Mouse (Mus musculus) bone marrow macrophage, adult 2 months (primary cell): ENCODE data around the gene Axin1. TPM values are rescaled to one million over a fixed set of nuclear protein-coding genes. Genes with fewer than 3 reads are reported as not detected.
A peak's percentile ranks its signal among the peaks of the same experiment; 100 is the strongest.

Source experiments
- H3K27ac ChIP-seq: 2 replicates; pipeline ENCODE4 v1.5.1; 2012; ENCODE audit warnings: low read depth, low read length; ENCODE audit not compliant: insufficient read depth
- H3K4me1 ChIP-seq: 2 replicates; pipeline ENCODE4 v1.6.1; 2012; ENCODE audit warnings: low read length; ENCODE audit not compliant: control insufficient read depth, insufficient read depth
- H3K4me3 ChIP-seq: 2 replicates; pipeline ENCODE4 v1.5.1; 2012; ENCODE audit warnings: mild to moderate bottlenecking, low read length, moderate library complexity; ENCODE audit not compliant: insufficient read depth
- CTCF ChIP-seq: IDR thresholded peaks from 2 replicates; pipeline ENCODE4 v1.5.1; 2012; ENCODE audit warnings: low read depth, mild to moderate bottlenecking, low read length, moderate library complexity
- POLR2A ChIP-seq: IDR thresholded peaks from 2 replicates; pipeline ENCODE4 v1.6.1; 2012; ENCODE audit warnings: mild to moderate bottlenecking, low read depth, low read length, borderline replicate concordance
- polyA plus RNA-seq: library from polyadenylated mRNA; stranded (reverse); fragments of >200 nt; gene quantifications from 2 replicates; pipeline ENCODE4 v1.2.4, GENCODE M21; 2012; ENCODE audit not compliant: missing spikeins, insufficient read depth, insufficient read length

The Axin1 gene
- polyA plus RNA-seq, 1 experiment, result 40.1 TPM

GRCm38 (mm10) chr17:26234386-26234785 lies 95.9 kb downstream of the Axin1 start:
- TF ChIP-seq CTCF (no peak), POLR2A (no peak)
- Histone ChIP-seq H3K4me1 (peaks cover 58% of the 10 kb centered on the region), H3K27ac (peak overlapping the region; percentile 97), H3K4me3 (no peak overlapping the region)

DNA sequence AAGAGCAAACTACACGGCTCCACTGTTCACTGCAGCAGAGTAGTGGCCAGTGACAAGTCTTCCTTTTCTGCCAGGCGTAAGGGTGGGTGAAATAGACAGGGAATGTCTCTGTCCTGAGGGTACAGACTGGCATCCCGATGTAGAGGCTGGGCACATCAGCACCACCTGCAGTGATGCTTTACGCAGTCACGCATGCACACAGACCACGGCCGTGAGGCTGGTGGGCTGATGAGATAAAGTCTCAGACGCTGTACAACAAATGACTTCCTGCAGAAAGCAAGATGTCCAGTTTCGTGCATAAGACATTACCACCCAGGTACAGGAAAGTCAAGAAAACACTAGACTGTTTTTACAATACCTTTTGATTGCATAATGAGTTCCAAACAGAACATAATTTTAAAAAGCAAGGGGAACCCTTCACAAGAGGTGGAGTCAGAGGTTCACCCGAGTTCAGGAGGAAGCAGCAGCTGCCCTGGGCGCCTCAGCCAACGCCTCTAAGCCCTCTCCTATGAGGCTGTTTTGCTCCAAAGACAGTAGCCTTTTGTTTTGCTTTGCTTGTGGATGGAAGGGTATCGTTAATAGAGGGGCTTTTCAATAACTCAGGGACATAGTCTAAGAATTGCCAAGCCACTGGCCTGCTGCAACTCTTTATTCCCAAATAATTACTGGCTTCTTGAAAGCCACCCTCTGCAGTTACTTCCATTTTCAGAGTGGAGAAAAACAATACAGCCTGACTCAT lies 96.8 kb downstream of the Axin1 start:
- no peak for TF ChIP-seq CTCF
- no peak for TF ChIP-seq POLR2A
- Histone ChIP-seq H3K27ac (peak overlapping the region; percentile 97), H3K4me3 (peak overlapping the region; percentile 28), H3K4me1 (peaks cover 55% of the 10 kb centered on the region)

DNA sequence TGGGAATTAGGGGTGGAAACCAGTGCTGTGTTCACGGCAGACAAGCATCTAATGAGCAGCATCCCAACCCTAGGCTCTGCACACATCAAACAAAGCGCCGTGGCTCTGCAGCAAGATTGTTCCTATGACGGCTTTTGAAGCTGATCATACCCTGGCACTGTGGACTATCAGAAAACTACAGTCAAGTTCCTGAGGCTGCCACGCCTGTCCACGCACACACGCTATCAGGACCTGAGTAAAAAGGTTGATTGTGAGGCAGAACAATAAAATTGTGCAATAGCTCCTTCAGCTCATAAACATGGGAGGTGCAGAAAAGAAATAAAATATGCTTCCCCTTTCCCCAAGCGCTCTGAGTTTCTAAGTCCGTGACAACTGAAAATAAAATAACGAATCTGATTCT lies 99.2 kb downstream of the Axin1 start:
- no peak overlapping the region for H3K4me3 ChIP-seq
- H3K27ac ChIP-seq, result peak overlapping the region; percentile 59
- peaks cover 52% of the 10 kb centered on the region for H3K4me1 ChIP-seq
- TF ChIP-seq CTCF (no peak), POLR2A (no peak)

- H3K4me3 ChIP-seq, result no peak overlapping the region
- no peak overlapping the region for H3K27ac ChIP-seq
- peaks cover 54% of the 10 kb centered on the region for H3K4me1 ChIP-seq
- TF ChIP-seq POLR2A (no peak), CTCF (no peak)
Observed at GRCm38 (mm10) chr17:26239551-26239950, 101.1 kb downstream of the Axin1 start.

- H3K4me1 ChIP-seq, result peaks cover 49% of the 10 kb centered on the region
- no peak for TF ChIP-seq CTCF
- TF ChIP-seq POLR2A, result no peak
Observed at GRCm38 (mm10) chr17:26240120-26240790, 101.8 kb downstream of the Axin1 start.

GRCm38 (mm10) chr17:26240990-26241389 lies 102.5 kb downstream of the Axin1 start:
- no peak for TF ChIP-seq POLR2A
- TF ChIP-seq CTCF, result no peak
- H3K4me3 ChIP-seq, result no peak overlapping the region
- H3K27ac ChIP-seq, result no peak overlapping the region
- peaks cover 45% of the 10 kb centered on the region for H3K4me1 ChIP-seq

More at GRCm38 (mm10) chr17:26240120-26240790, 101.8 kb downstream of the Axin1 start:
- H3K27ac ChIP-seq, result no peak overlapping the region
- H3K4me3 ChIP-seq, result no peak overlapping the region

GRCm38 (mm10) chr17:26243471-26244100 lies 105.1 kb downstream of the Axin1 start:
- TF ChIP-seq POLR2A, result no peak
- TF ChIP-seq CTCF, result peak; percentile 84
- Histone ChIP-seq H3K4me1 (peaks cover 23% of the 10 kb centered on the region), H3K4me3 (peak overlapping the region; percentile 68), H3K27ac (peak overlapping the region; percentile 57)

GRCm38 (mm10) chr17:26244101-26244841 lies 105.8 kb downstream of the Axin1 start, which contains the start of gene Fam234a:
Gene Fam234a (minus strand): TSS chr17:26244242.
- Histone ChIP-seq H3K27ac (peak within 1 kb of the TSS; percentile 69), H3K4me3 (peak within 1 kb of the TSS; percentile 68), H3K4me1 (peaks cover 23% of the 10 kb centered on the region)
- TF ChIP-seq CTCF (no peak), POLR2A (no peak)

Other genes starting within 250 kb of the Axin1 start
- 30.0 and 32.8 TPM in 2 replicates for gene Rab40c, start 219.0 kb upstream of the Axin1 start, polyA plus RNA-seq
- gene Pigq, start 193.8 kb upstream of the Axin1 start, polyA plus RNA-seq, result 51.1 and 53.4 TPM in 2 replicates
- gene Nhlrc4, start 193.7 kb upstream of the Axin1 start, polyA plus RNA-seq, result not detected in 2 replicates
- not detected in 2 replicates for gene A930017K11Rik, start 186.1 kb upstream of the Axin1 start, polyA plus RNA-seq
- 12.1 and 12.7 TPM in 2 replicates for gene Capn15, start 152.9 kb upstream of the Axin1 start, polyA plus RNA-seq
- gene Rab11fip3, start 69.1 kb upstream of the Axin1 start, polyA plus RNA-seq, result 7.9 and 8.3 TPM in 2 replicates
- 29.0 and 30.7 TPM in 2 replicates for gene Decr2, start 48.4 kb upstream of the Axin1 start, polyA plus RNA-seq
- 25.6 and 28.4 TPM in 2 replicates for gene Nme4, start 43.1 kb upstream of the Axin1 start, polyA plus RNA-seq
- 58.4 and 67.5 TPM in 2 replicates for gene Tmem8, start 25.4 kb upstream of the Axin1 start, polyA plus RNA-seq
- 72.1 and 74.7 TPM in 2 replicates for gene Mrpl28, start 15.2 kb upstream of the Axin1 start, polyA plus RNA-seq
- gene Pdia2, start 60.4 kb downstream of the Axin1 start, polyA plus RNA-seq, result not detected in 2 replicates
- 4.7 and 6.6 TPM in 2 replicates for gene Rgs11, start 64.3 kb downstream of the Axin1 start, polyA plus RNA-seq
- gene Arhgdig, start 69.1 kb downstream of the Axin1 start, polyA plus RNA-seq, result not detected in 2 replicates
- gene Fam234a, start 105.6 kb downstream of the Axin1 start, polyA plus RNA-seq, result 117 and 136 TPM in 2 replicates
- 37.4 and 41.2 TPM in 2 replicates for gene Luc7l, start 114.2 kb downstream of the Axin1 start, polyA plus RNA-seq